Mouse (Mus musculus): ENCODE measurements around the gene Umps. TPM values are rescaled to one million over a fixed set of nuclear protein-coding genes. Genes with fewer than 3 reads are reported as not detected.

Gene Umps
- total and polyA plus RNA-seq, 3 experiments: 16.9 to 44.0 (median 36.0) TPM

- DNase-seq: no peak
Measured at GRCm38 (mm10) chr16:33930785-33931184, 36.1 kb downstream of the Umps start.

DNA sequence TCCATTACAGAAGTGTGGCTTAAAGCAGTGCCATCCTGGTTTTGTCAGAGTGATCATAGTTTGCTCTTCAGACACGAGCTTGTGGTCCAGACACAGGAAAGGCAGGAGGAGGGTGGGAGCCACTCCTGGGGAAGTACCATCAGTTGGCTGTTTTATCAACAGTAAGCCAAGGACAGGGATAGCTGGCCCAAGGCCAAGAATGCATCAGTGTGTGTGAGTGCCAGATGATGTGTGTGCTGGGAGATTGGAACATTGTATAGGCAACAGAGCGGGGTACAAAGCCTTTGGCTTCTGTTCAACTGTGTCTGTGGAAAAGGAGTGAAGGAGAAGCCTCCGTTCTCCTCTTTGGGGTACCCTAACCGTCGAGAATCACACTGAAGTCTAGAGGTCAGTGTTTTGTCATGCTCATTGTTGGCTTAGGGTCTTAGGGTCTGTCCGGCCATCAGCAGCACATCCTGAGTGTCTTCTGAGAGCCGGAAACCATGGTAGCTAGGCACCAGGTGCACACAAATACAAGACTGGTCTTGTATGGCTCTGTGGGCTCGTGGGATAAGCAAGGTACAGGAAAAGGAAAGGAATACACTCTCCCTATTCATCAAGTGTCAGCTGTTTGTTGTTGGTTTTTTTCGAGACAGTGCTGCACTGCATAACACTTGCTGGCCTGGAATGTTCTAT is 37.9 kb downstream of the Umps start:
- DNase-seq: peak; percentile 79

- peak; percentile 59 for DNase-seq
Measured at GRCm38 (mm10) chr16:33927263-33927824, 39.5 kb downstream of the Umps start.

GRCm38 (mm10) chr16:33923758-33924157 is 43.1 kb downstream of the Umps start:
- DNase-seq: no peak

- no peak for DNase-seq
Measured at GRCm38 (mm10) chr16:33923001-33923316, 43.9 kb downstream of the Umps start.

DNA sequence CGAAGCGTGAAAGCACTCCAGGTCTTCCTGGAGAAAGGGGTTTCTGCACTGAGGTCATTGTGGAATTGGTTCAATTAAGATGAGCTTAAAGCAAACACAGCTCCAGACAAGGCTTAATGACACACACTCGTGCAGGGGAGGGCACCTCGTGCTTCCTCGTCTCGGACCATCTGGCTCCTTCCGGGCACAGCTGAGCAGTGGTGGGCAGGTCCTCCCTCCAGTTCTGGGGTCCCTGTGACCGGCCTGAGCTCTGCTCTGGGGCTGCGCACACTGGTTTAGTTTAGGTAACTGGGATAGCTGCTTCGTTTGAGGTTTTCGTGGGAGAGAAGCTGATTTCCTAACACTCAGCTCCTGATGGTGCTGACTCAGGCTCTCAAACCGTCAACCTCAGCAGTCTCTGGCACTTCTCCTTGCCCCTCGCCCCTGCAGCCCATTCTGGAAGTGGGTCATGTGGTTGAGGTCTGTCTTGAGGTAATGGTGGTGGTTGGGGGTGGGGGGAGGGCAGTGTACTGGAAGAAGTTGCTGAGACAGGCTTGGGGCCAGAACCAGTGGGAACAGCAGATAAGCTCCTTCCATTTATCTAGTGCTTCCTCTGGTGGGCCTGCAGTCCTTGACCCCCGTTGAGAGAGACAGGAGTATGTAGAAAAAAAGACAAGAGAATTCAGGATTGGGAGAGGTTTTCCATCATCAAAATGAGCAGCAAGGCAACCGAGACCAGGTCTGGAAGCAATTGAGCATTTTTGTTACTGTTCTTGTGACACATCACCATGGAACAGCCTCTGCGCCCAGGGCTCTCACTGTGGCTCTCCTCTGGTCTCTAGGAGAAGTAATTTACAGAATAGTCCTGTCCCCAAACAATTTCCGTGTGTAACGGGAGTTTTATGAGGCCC is 44.5 kb downstream of the Umps start:
- DNase-seq: no peak

- no peak for DNase-seq
Measured at GRCm38 (mm10) chr16:33921514-33921913, 45.3 kb downstream of the Umps start.

- no peak for DNase-seq
Measured at GRCm38 (mm10) chr16:33917926-33918325, 48.9 kb downstream of the Umps start.

DNA sequence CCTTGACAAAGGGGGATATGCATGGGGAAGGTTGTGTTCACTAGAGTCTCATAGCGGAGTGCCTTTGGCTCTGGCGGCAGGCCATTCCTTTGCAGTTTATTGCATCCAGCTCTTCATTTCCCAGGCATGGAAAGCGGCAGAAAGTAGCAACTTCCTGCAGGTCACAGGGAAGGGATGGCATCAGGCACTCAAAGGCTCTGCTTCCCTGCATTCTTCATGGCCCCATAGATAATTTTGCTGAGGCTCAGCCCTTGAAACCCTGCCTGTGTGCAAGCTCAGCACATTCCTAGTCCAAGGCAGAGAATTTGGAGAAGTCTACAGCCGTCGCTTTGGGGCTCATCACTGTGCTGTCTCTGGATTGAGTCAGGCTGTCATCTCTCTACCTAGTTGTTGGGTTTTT is 49.4 kb downstream of the Umps start:
- DNase-seq: no peak

- DNase-seq: peak; percentile 94
Measured at GRCm38 (mm10) chr16:33916473-33917251, 50.2 kb downstream of the Umps start.

GRCm38 (mm10) chr16:33914997-33915396 is 51.8 kb downstream of the Umps start:
- DNase-seq: no peak

DNA sequence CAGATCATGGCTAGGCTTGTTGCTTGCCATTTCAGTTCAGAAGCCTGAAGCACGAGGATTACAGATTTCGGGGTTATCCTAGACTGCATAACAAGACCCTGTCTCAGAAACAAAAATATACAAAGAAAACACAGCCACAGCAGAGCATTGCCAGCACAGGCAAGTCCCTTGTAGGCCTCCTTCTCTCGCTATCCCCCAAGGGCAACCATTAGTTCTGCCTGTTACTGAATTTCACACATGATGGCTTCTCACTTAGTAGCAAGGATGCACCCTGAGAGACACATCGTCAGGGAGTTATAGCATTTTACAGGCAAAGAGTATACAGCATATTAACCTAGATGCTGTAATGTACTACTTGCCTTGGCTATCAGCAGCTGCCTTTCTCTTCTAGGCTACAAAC is 58.6 kb downstream of the Umps start:
- DNase-seq: no peak

Other genes with a start within 250 kb of the Umps start
- gene Muc13, start 173.0 kb downstream of the Umps start, total RNA-seq (2021): not detected
- 0.06 and 0.13 TPM in 2 replicates for gene Muc13, start 173.0 kb downstream of the Umps start, polyA plus RNA-seq (2012; rRNA removed)
- gene Itgb5, start 137.4 kb downstream of the Umps start, total RNA-seq (2021): 100 to 1,000 TPM; 187 to 222 TPM
- gene Itgb5, start 137.4 kb downstream of the Umps start, polyA plus RNA-seq (2012; rRNA removed): 214 and 223 TPM in 2 replicates

All from adrenal gland, adult 2 months (tissue).